Mouse (Mus musculus): ENCODE data around the gene Clcn6.

DNA sequence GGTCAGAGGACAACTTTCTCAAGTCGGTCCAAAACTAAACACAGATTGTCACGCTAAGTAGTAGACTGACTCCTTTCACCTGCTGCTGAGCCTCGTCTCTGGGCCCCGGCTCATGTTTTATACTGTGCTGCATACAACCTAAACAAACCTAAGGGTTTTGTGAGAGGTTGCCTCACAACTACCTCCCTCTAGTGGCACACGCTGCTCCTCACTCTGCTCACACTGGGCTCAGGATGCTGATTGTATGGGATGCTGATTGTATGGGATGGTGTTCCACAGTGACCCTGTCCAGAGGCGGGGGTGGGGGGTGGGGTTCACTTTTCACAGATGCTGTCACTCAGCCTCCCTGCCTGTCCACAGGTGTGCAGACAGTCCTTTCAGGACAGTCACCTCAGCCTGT, 40.6 kb upstream of the Clcn6 start:
- TF ChIP-seq CTCF (IDR thresholded peaks at IDR 0.05; ENCODE audit: insufficient read depth, low read depth, low read length) (no peak), POLR2A (IDR thresholded peaks at IDR 0.05; ENCODE audit: insufficient read depth, low read depth, low read length) (no peak)
